Mouse (Mus musculus) left cerebral cortex, postnatal 4 days (tissue): Measurements from ENCODE around the gene Crebl2. TPM values are rescaled to one million over a fixed set of nuclear protein-coding genes. Genes with fewer than 3 reads are reported as not detected.

Experiments
- DNase-seq: peaks from one replicate; pipeline ENCODE4 v3.0.0-alpha.2; 2022
- intact Hi-C: fragments of 180-260 bp; cut with DNase I; formaldehyde crosslinking; loops from one replicate; pipeline ENCODE4 v1.15.1; 2025
- total RNA-seq, 2 experiments: library from RNA; stranded (reverse); gene quantifications; 2 replicates each; pipeline ENCODE4 v1.2.3; 2021

Gene Crebl2
- total RNA-seq, 2 experiments from 2014 or later, result 6.5 to 8.1 TPM

- no peak for DNase-seq
- intact Hi-C loops, result loop anchor here (10.0 kb wide), 1 partner anchor 211 kb away; no protein-coding TSS in a partner anchor
Observed at GRCm38 (mm10) chr6:134866113-134866512, 36.2 kb downstream of the Crebl2 start.

- intact Hi-C loops, result loop anchor here (10.0 kb wide), 1 partner anchor 213 kb away; no protein-coding TSS in a partner anchor
- no peak for DNase-seq
Observed at GRCm38 (mm10) chr6:134867325-134867724, 37.4 kb downstream of the Crebl2 start.

- intact Hi-C loops, result no loop called here
- DNase-seq, result no peak
Observed at GRCm38 (mm10) chr6:134870209-134870742, 40.3 kb downstream of the Crebl2 start.

GRCm38 (mm10) chr6:134870887-134871286, 40.9 kb downstream of the Crebl2 start:
- no peak for DNase-seq
- intact Hi-C loops, result no loop called here

GRCm38 (mm10) chr6:134872236-134872635, 42.3 kb downstream of the Crebl2 start:
- intact Hi-C loops, result no loop called here
- DNase-seq, result no peak

- DNase-seq, result no peak
- intact Hi-C loops, result no loop called here
Observed at GRCm38 (mm10) chr6:134873018-134873417, 43.1 kb downstream of the Crebl2 start.

GRCm38 (mm10) chr6:134876795-134877194, 46.8 kb downstream of the Crebl2 start:
- intact Hi-C loops, result no loop called here
- DNase-seq, result no peak

- no peak for DNase-seq
- intact Hi-C loops, result no loop called here
Observed at GRCm38 (mm10) chr6:134877276-134877675, 47.3 kb downstream of the Crebl2 start.

GRCm38 (mm10) chr6:134877892-134878291, 47.9 kb downstream of the Crebl2 start:
- no peak for DNase-seq
- intact Hi-C loops, result no loop called here

GRCm38 (mm10) chr6:134879556-134879955, 49.6 kb downstream of the Crebl2 start:
- intact Hi-C loops, result no loop called here
- no peak for DNase-seq

- DNase-seq, result no peak
- intact Hi-C loops, result no loop called here
Observed at GRCm38 (mm10) chr6:134880046-134880445, 50.1 kb downstream of the Crebl2 start.

GRCm38 (mm10) chr6:134883661-134884060, 53.7 kb downstream of the Crebl2 start:
- DNase-seq, result no peak

GRCm38 (mm10) chr6:134885515-134885914, 55.6 kb downstream of the Crebl2 start:
- DNase-seq, result no peak
- intact Hi-C loops, result no loop called here

More at GRCm38 (mm10) chr6:134883661-134884060, 53.7 kb downstream of the Crebl2 start:
- intact Hi-C loops, result no loop called here

GRCm38 (mm10) chr6:134886475-134886874, 56.5 kb downstream of the Crebl2 start:
- intact Hi-C loops, result no loop called here
- no peak for DNase-seq

- DNase-seq, result no peak
- intact Hi-C loops, result no loop called here
Observed at GRCm38 (mm10) chr6:134887008-134887407, 57.1 kb downstream of the Crebl2 start.

GRCm38 (mm10) chr6:134887711-134888449, 57.9 kb downstream of the Crebl2 start:
- peak; percentile 89 for DNase-seq
- intact Hi-C loops, result no loop called here

- intact Hi-C loops, result no loop called here
- DNase-seq, result peak; percentile 19
Observed at GRCm38 (mm10) chr6:134888563-134889017, 58.6 kb downstream of the Crebl2 start.

- intact Hi-C loops, result no loop called here
- DNase-seq, result no peak
Observed at GRCm38 (mm10) chr6:134889763-134890162, 59.8 kb downstream of the Crebl2 start.

GRCm38 (mm10) chr6:134890436-134890835, 60.5 kb downstream of the Crebl2 start:
- no peak for DNase-seq
- intact Hi-C loops, result no loop called here

- intact Hi-C loops, result no loop called here
- DNase-seq, result no peak
Observed at GRCm38 (mm10) chr6:134896570-134897436, 66.8 kb downstream of the Crebl2 start.

GRCm38 (mm10) chr6:134897443-134898094, 67.6 kb downstream of the Crebl2 start:
- intact Hi-C loops, result no loop called here
- DNase-seq, result peak; percentile 97
